Comparison of ENCODE assay signal across 10 mouse cellular contexts in genomic region chr9:65520505-65520876, GRCm38 (mm10). TPM values are rescaled to one million over a fixed set of nuclear protein-coding genes. Genes with fewer than 3 reads are reported as not detected.
DNase-seq lines count a peak whose midpoint lies in the region; ATAC-seq and TF ChIP-seq lines count a peak whose summit lies in the region.
"Had no signal": no experiment of that assay in that cellular context is flagged by ENCODE, and none has a peak within 500 bp of the region (broad histone marks: within the 10 kb centered on the region; RNA-seq: fewer than 3 reads in every experiment).

No protein-coding gene starts in this region.

- H3K27ac ChIP-seq in lung, embryonic 16.5 days (ENCODE audit: low read length): no peak overlapping the region
- no peak overlapping the region for H3K27ac ChIP-seq in stomach, embryonic 14.5 days (ENCODE audit: low read length)
- H3K27ac ChIP-seq: macrophage had no signal

- no peak overlapping the region for H3K9ac ChIP-seq in lung, embryonic 16.5 days (ENCODE audit: low read length)
- H3K9ac ChIP-seq in stomach, embryonic 14.5 days (replicated peaks; ENCODE audit: low read depth, low read length): no peak overlapping the region

- H3K4me3 ChIP-seq in lung, embryonic 16.5 days (ENCODE audit: low read length): peak overlapping the region; percentile 27
- H3K4me3 ChIP-seq in lung, adult 2 months (replicated peaks; ENCODE audit: extremely low read depth, low read depth, low read length): no peak overlapping the region
- peak overlapping the region; percentile 14; the same call in 1 of the 2 replicates for H3K4me3 ChIP-seq in stomach, embryonic 14.5 days (ENCODE audit: low read depth, low read length)

- no peak for TF ChIP-seq CTCF in lung, adult 2 months (IDR thresholded peaks at IDR 0.05; ENCODE audit: insufficient read depth, low read length)

- H3K36me3 ChIP-seq in lung, embryonic 16.5 days (ENCODE audit: control insufficient read depth, insufficient read depth, low read length): no peaks in the 10 kb centered on the region
- no peaks in the 10 kb centered on the region for H3K36me3 ChIP-seq in stomach, embryonic 14.5 days (ENCODE audit: control insufficient read depth, insufficient read depth, low read length)

- TF ChIP-seq POLR2A in lung, adult 2 months (IDR thresholded peaks at IDR 0.05; ENCODE audit: borderline replicate concordance, extremely low read depth, low read depth, low read length): no peak

- peak overlapping the region; percentile 54 for H3K4me2 ChIP-seq in lung, embryonic 16.5 days (ENCODE audit: low read depth, low read length)
- H3K4me2 ChIP-seq in stomach, embryonic 14.5 days (replicated peaks; ENCODE audit: low read depth, low read length): peak overlapping the region; percentile 41

- no peaks in the 10 kb centered on the region for H3K9me3 ChIP-seq in lung, embryonic 16.5 days (ENCODE audit: control insufficient read depth, low read length)
- no peaks in the 10 kb centered on the region for H3K9me3 ChIP-seq in stomach, embryonic 14.5 days (ENCODE audit: control insufficient read depth, low read depth, low read length)

- peak; percentile 24 for DNase-seq in cerebellum, adult 9-11 months
- DNase-seq in cerebellum, postnatal 36 days: no peak
- no peak for DNase-seq in lung, adult 2 months
- DNase-seq in layer of hippocampus, postnatal 14 days (ENCODE audit: low spot score in 2 of 2): peak; percentile 36 to 41
- DNase-seq in thymus, postnatal 36 days: no peak
- DNase-seq in ovary, adult 18-20 months (ENCODE audit: low spot score): no peak
- DNase-seq: adrenal gland, postnatal 25 days had no signal

- ATAC-seq in lung, embryonic 16.5 days (ENCODE audit: low read depth): no peak
- ATAC-seq in stomach, embryonic 14.5 days (ENCODE audit: insufficient number of reproducible peaks, insufficient read depth, low FRiP score, low read depth): no peak

- H3K4me1 ChIP-seq in lung, embryonic 16.5 days (replicated peaks; ENCODE audit: control insufficient read depth, insufficient read depth, low read length): peaks cover 4% of the 10 kb centered on the region; the same call in 1 of the 2 replicates
- no peaks in the 10 kb centered on the region for H3K4me1 ChIP-seq in lung, adult 2 months (ENCODE audit: control insufficient read depth, insufficient read depth, low read length)
- H3K4me1 ChIP-seq in stomach, embryonic 14.5 days (ENCODE audit: control insufficient read depth, insufficient read depth, low read length): no peaks in the 10 kb centered on the region

- H3K27me3 ChIP-seq in lung, embryonic 16.5 days (ENCODE audit: control insufficient read depth, insufficient read depth, low read depth, low read length): peaks cover 2% of the 10 kb centered on the region; the same call in 1 of the 2 replicates
- H3K27me3 ChIP-seq in stomach, embryonic 14.5 days (ENCODE audit: control insufficient read depth, insufficient read depth, low read length): no peaks in the 10 kb centered on the region

- WGBS in lung, embryonic 16.5 days: 12% methylated on average over 11 of the region's 11 CpGs
- WGBS in lung, adult 2 months: 26% methylated on average over 11 of the region's 11 CpGs
- 18% methylated on average over 11 of the region's 11 CpGs for WGBS in stomach, embryonic 14.5 days

RNA-seq across cellular contexts. Expression of gene Ankdd1a, which starts 0.5 kb away (rescaled TPM):
- polyA plus RNA-seq in lung, embryonic 16.5 days (2015; fragmentation: Nextera tagmentation; extraction: Ambion mirVana): not detected in 2 replicates
- polyA plus RNA-seq in lung, adult 2 months (2012; rRNA removed): 0.17 and 0.59 TPM in 2 replicates
- 1 to 10 TPM; 1.7 to 1.9 TPM for total RNA-seq in layer of hippocampus, postnatal 14 days (2021)
- polyA plus RNA-seq in stomach, embryonic 14.5 days (2014; fragmentation: Nextera tagmentation; extraction: Ambion mirVana): not detected in 2 replicates

RNA-seq across cellular contexts. Expression of gene Plekho2, which starts 59.3 kb away (rescaled TPM):
- 23.6 and 24.4 TPM in 2 replicates for polyA plus RNA-seq in lung, embryonic 16.5 days (2015; fragmentation: Nextera tagmentation; extraction: Ambion mirVana)
- 31.6 and 36.7 TPM in 2 replicates for polyA plus RNA-seq in lung, adult 2 months (2012; rRNA removed)
- 1 to 10 TPM; 7.5 to 9.4 TPM for total RNA-seq in layer of hippocampus, postnatal 14 days (2021)
- polyA plus RNA-seq in stomach, embryonic 14.5 days (2014; fragmentation: Nextera tagmentation; extraction: Ambion mirVana): 17.2 and 21.2 TPM in 2 replicates

RNA-seq across cellular contexts. Expression of gene Spg21, which starts 59.7 kb away (rescaled TPM):
- 98.9 and 99.2 TPM in 2 replicates for polyA plus RNA-seq in lung, embryonic 16.5 days (2015; fragmentation: Nextera tagmentation; extraction: Ambion mirVana)
- polyA plus RNA-seq in lung, adult 2 months (2012; rRNA removed): 21.9 and 27.8 TPM in 2 replicates
- 10 to 100 TPM; 25.4 to 27.1 TPM for total RNA-seq in layer of hippocampus, postnatal 14 days (2021)
- polyA plus RNA-seq in stomach, embryonic 14.5 days (2014; fragmentation: Nextera tagmentation; extraction: Ambion mirVana): 94.8 and 96.4 TPM in 2 replicates

Comparison
In these comparisons a context has a peak if more than half of its experiments do, and no peak if none do; other contexts are left out.
1. DNase-seq: peak in cerebellum, adult 9-11 months (single experiment) and layer of hippocampus, postnatal 14 days (2 of 2); none in cerebellum, postnatal 36 days (0 of 2), lung, adult 2 months (single experiment), thymus, postnatal 36 days (0 of 2) and ovary, adult 18-20 months (single experiment).